Mouse (Mus musculus) left cerebral cortex, postnatal 25 days (tissue): Measurements from ENCODE around the gene Zfp322a. TPM values are rescaled to one million over a fixed set of nuclear protein-coding genes. Genes with fewer than 3 reads are reported as not detected.
"Not testable (repeated sequence)": the region's sequence is repeated elsewhere in the genome, so short reads cannot be mapped to it uniquely, and the experiment has no call there.

Source experiments
- DNase-seq, 2 experiments: peaks; one replicate each; pipeline ENCODE4 v3.0.0; 2022; ENCODE audit warnings: low spot score in 2 of 2, mixed read lengths in 1 of 2
- intact Hi-C: fragments of 180-260 bp; cut with DNase I; formaldehyde crosslinking; loops from one replicate; pipeline ENCODE4 v1.15.1; 2025
- total RNA-seq, 2 experiments: library from RNA; stranded (reverse); gene quantifications; 2 replicates each; pipeline ENCODE4 v1.2.3; 2021

Gene Zfp322a
- total RNA-seq, 2 experiments from 2014 or later: 35.1 to 36.5 TPM

DNA sequence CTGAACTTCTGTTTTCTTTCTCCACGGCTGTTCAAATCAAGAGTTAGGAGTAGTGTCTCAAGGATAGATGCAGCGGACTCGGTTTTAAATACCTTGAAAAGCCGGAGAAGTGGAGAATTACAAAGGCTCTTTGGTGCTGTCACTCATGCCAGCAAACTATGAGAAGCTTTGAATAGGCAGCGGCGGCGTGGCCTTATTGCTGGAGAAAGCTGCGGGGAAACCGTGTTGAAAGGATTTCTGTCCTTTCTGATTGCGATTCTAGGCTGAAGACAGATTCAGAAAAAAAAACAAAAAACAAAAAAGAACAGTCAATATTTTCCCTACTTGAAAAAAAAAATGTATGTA is 385 bp upstream of the Zfp322a start:
- no peak for DNase-seq
- intact Hi-C loops: loop anchor here (5.0 kb wide), 1 partner anchor 148 kb away; no protein-coding TSS in a partner anchor

DNA sequence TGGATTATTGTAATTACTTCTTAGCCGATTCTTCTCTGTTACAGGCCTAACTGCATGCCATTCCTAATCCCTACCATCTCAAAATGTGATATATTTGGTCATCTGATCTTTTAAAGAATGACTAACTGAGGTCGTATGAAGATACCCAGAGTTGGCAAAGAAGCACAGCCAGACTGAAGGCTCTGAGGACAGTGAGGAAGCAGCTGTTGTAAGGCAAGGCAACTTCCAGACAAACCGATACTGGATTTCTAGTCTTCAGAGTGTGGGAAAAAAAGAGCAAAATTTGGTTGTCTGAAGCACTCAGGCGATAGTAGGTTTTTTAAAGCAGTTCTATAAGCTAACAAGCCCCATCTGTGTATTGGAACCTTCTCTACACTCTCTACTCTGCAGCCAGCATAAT is 7.5 kb downstream of the Zfp322a start:
- DNase-seq: no peak
- intact Hi-C loops: no loop called here

DNA sequence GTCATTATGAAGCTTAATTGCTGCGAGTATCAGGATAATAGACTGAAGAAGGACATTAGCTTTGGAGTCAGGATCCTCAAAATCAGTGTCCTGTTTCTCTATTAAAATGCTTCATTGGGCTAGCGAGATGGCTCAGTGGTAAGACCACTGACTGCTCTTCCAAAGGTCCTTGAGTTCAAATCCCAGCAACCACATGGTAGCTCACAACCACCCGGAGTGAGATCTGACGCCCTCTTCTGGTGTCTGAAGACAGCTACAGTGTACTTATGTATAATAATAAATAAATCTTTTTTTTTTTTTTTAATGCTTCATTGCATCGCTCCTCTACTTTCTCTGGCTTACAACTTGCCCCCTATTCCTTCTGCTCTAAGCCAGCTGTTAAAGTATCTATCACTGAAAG is 14.5 kb downstream of the Zfp322a start:
- DNase-seq, intact Hi-C loops: not testable (repeated sequence)

DNA sequence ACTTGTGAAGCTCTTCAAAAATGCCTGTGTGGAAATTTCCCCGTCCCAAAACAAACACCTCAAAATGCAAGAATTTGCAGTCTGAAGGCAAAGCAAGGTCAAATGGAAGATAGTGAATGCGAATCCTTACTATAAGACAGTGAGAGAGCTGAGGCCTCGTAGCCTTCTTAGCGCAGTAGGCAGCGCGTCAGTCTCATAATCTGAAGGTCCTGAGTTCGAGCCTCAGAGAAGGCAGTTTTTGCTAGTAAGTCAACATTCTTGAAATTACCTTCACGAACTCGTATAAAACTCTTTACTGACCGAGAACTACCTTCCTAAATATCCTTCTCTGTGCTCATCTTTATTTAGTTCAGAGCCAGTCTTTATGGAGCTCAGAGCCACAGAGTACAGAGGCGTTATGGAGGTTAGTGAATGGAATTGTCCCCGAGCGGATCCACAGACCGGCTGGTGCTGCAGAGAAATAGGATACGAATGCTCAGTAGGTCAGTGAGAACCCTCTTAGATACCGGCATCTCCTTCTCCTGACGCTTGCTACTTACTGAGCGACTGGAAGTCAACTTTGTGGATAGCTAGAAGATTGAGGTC is 51.6 kb downstream of the Zfp322a start:
- intact Hi-C loops: no loop called here
- DNase-seq: peak; percentile 21 to 49

DNA sequence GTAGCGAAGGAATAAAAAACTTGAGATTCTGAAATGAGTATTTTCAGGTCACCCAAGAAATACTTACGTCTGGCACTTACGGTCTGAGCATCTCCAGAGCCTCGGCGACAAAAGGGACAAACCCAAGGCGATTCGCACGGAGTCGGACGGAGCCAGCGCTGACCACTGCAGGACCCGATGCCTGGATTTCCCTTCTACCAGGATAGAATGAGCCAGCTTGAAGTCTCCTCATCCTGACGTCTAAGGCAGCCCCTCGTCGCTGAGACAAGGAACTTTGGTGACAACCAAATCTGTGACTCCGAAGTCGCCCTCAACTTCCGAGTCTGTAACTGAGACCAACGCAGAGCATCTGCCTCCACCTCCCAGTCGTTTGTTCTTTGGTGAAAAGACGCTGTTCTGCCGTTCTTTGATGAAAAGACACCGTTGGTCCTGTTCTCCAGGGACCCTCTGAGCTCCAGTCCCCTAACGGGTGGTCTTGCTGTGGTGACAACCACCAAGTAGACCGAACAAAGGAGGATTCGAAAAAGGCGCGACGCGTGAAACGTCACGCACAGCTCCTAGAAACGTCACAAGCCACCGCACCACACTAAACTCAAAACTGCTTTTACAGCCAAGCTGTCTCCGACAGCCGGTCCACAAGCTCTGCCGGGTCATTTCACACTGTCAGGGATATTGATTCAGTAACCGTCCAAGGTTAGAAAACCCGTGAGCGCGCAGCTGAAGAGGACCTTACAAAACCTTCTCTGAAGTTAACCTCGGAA is 55.9 kb downstream of the Zfp322a start:
- DNase-seq: peak; percentile 6 to 19
- intact Hi-C loops: no loop called here

DNA sequence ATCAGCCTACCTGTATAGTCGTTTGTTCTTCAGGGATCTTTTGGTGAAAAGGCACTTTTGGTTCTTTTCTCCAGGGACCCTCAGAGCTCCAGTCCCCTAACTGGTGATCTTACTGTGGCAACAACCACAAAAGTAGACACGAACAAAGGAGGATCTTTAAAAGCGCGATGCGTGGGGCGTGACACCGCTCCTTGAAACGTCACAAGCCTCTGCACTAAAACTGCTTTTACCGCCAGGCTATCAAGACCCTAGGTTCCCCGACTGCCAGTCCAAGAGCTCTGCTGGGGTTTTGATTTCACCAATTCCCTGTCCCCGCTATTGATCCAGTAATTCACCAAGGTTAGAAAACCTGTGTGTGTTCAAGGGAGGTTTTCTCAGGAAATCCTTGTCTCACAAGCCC is 59.0 kb downstream of the Zfp322a start:
- DNase-seq: no peak
- intact Hi-C loops: no loop called here

DNA sequence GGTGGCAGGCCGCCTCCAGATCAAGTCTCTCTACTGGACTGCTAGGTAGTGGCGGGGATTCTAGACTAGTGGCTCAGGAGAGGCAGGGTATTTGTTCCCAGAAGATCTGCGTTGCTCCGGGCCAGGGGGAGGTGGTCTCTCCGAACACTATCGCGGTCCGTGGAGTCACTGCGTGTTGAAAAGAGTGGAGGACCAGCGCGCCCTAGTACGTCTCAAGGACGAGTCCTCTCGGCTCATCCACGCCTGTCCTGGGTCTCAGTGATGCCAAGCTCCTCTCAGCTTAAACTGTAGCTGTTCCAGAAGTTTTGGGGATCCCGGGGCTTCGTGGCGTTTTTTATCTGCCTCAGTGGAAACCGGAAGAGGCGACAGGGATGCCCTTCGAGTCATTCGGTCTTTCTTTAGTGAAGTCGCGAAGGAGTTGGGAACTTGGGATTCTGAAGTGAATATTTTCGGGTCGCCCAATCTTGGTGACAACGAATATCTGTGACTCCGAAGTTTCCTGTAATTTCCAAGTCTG is 59.5 kb downstream of the Zfp322a start:
- intact Hi-C loops: loop anchor here (10.0 kb wide), 1 partner anchor 1595 kb away; the partner anchor contains the start of genes Hist1h2ai, Hist1h2bl and Hist1h3h
- peak in 1 of 2 experiments; percentile 12 for DNase-seq

DNA sequence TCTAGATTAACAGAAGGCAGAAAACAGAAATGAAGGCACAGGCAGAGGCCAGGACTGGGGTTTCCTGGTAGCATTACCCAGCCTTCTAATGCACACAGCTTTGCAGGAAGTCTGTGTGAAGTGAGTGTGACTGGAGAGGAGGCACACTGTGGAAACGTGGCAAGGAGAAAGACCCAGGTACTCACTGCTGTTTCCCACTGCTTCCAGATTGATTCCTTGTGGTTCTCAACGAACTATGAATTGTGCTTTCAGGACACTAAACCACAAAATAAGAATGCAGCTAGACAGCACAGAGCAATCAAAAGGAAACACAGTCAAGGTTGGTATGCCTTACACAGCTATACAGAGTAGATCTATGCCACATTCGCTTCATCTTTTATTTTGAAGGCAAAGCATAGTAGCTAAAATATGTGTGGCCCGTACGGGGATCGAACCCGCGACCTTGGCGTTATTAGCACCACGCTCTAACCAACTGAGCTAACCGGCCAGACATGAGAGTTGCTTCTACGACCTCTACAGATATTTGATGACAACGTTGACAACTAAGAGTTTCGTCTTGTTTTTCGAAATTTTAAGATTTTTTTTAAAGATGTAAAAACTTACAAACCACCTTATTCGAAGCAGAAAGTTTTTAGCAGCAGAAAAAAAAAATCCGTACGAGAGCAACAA is 60.2 kb downstream of the Zfp322a start:
- intact Hi-C loops: loop anchor here (10.0 kb wide), 1 partner anchor 1594 kb away; the partner anchor contains the start of genes Hist1h2ai, Hist1h2bl and Hist1h3h
- peak; percentile 50 to 72 for DNase-seq

DNA sequence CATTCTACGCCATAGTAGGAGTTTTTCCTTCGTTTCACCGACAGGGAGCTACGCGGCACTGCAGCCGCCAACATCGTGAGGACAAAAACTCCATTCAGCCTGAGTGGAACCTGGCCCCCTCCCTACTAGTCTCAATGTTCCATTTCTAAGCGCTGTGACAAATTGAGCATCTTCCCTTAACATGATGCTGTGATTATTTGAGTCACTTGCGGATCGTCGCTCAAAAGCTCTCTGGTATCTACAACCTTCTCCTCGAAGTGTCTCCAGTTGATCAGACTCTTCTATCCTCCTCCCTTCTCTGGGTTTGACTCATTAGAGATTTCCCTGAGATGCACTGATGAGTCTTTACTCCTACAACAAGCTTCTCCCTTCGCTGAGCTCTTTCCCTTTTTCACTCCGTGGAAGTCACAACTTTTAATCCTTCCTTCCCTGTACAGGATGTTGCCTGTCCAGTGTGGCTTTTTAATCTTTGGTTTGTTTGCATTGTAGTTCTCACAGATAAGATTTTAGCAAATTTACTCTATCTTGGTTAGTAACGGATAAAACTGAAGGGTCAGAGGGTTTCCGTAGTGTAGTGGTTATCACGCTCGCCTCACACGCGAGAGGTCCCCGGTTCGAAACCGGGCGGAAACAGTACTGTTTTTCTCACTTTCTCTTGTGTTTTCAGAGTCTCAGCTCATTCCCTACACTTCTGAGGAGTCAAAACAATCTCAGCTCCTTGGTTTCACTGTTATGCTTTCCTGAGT is 61.8 kb downstream of the Zfp322a start:
- peak; percentile 58 to 64 for DNase-seq
- intact Hi-C loops: loop anchor here (10.0 kb wide), 1 partner anchor 1592 kb away; the partner anchor contains the start of genes Hist1h2ai, Hist1h2bl and Hist1h3h

DNA sequence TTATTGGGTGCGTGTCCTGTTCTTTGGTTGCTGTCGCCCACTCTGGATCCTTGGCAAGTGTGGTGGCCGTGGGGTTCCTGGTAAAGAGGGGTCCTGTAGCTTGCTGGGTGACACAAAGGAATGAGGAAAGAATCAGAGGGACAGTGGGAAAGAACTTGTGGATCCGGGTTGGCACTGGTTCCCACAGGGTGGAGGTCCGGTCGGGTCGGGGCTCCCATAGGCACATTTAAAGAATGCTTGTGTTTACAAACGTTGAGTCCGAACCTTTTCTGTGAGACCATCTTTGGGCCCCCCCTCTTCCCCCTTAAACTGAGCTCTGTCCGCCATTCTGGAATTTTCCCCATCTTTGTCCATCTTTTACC is 62.3 kb downstream of the Zfp322a start:
- intact Hi-C loops: loop anchor here (10.0 kb wide), 1 partner anchor 1592 kb away; the partner anchor contains the start of genes Hist1h2ai, Hist1h2bl and Hist1h3h
- no peak for DNase-seq

Other genes starting within 250 kb of the Zfp322a start
- gene Vmn1r218, start 236.1 kb downstream of the Zfp322a start, total RNA-seq: not detected
- gene Vmn1r219, start 209.9 kb downstream of the Zfp322a start, total RNA-seq: not detected
- not detected for gene Vmn1r220, start 181.2 kb downstream of the Zfp322a start, total RNA-seq
- gene Vmn1r221, start 155.1 kb downstream of the Zfp322a start, total RNA-seq: not detected
- not detected for gene Vmn1r222, start 133.3 kb downstream of the Zfp322a start, total RNA-seq
- gene Vmn1r223, start 122.1 kb downstream of the Zfp322a start, total RNA-seq: not detected
- 1 to 10 TPM; 8.3 to 8.9 TPM for gene Abt1, start 54.7 kb upstream of the Zfp322a start, total RNA-seq
- gene Btn1a1, start 96.7 kb upstream of the Zfp322a start, total RNA-seq: not detected
- 1 to 10 TPM; 1.1 to 1.3 TPM for gene Btn2a2, start 119.6 kb upstream of the Zfp322a start, total RNA-seq
- 100 to 1,000 TPM; 300 to 349 TPM for gene Hist1h4h, start 161.8 kb upstream of the Zfp322a start, total RNA-seq
- gene Hist1h2af, start 164.7 kb upstream of the Zfp322a start, total RNA-seq: 1 to 10 TPM; 1.6 to 3.9 TPM
- 1 to 10 TPM; 3.1 to 4.6 TPM for gene Hist1h3g, start 166.2 kb upstream of the Zfp322a start, total RNA-seq
- under 1 TPM; 0.57 to 0.87 TPM for gene Hist1h2bh, start 174.2 kb upstream of the Zfp322a start, total RNA-seq
- gene Hist1h3f, start 174.8 kb upstream of the Zfp322a start, total RNA-seq: 10 to 100 TPM; 16.0 to 17.8 TPM
- gene Hist1h4f, start 182.4 kb upstream of the Zfp322a start, total RNA-seq: 100 to 1,000 TPM; 160 to 188 TPM
- 1 to 10 TPM; 3.6 to 5.7 TPM for gene Hist1h1d, start 184.1 kb upstream of the Zfp322a start, total RNA-seq
- gene Hist1h3e, start 193.2 kb upstream of the Zfp322a start, total RNA-seq: 10 to 100 TPM; 41.7 to 46.6 TPM
- gene Hist1h2ae, start 202.0 kb upstream of the Zfp322a start, total RNA-seq: 1 to 10 TPM; 5.0 to 6.6 TPM
- 10 to 100 TPM; 82.4 to 88.3 TPM for gene Hist1h2bg, start 202.2 kb upstream of the Zfp322a start, total RNA-seq
- gene Hist1h2bf, start 205.0 kb upstream of the Zfp322a start, total RNA-seq: 10 to 100 TPM; 25.7 to 29.4 TPM
- gene Hist1h2ad, start 205.2 kb upstream of the Zfp322a start, total RNA-seq: 1 to 10 TPM; 9.0 to 9.1 TPM
- 10 to 100 TPM in 1 of 2 experiments, 1 to 10 TPM in 1; 7.2 to 10.5 TPM for gene Hist1h3d, start 206.6 kb upstream of the Zfp322a start, total RNA-seq
- gene Hist1h4d, start 212.4 kb upstream of the Zfp322a start, total RNA-seq: 100 to 1,000 TPM; 121 to 160 TPM